Mouse (Mus musculus): Measurements from ENCODE around the gene Man1b1. TPM values are rescaled to one million over a fixed set of nuclear protein-coding genes. Genes with fewer than 3 reads are reported as not detected.

The Man1b1 gene
- polyA plus RNA-seq, 1 experiment, result 14.6 TPM

- Histone ChIP-seq H3K27me3 (ENCODE audit: control insufficient read depth, insufficient read depth, low read length) (no peaks in the 10 kb centered on the region), H3K27ac (ENCODE audit: insufficient read depth, low read length) (no peak overlapping the region), H3K36me3 (ENCODE audit: control insufficient read depth, insufficient read depth, low read length) (peaks cover 10% of the 10 kb centered on the region), H3K4me1 (ENCODE audit: control insufficient read depth, insufficient read depth, insufficient read length) (peaks cover 5% of the 10 kb centered on the region), H3K4me3 (ENCODE audit: extremely low read depth, insufficient read depth, insufficient read length) (no peak overlapping the region)
- 84% methylated on average over 13 of the region's 13 CpGs for WGBS
- TF ChIP-seq CTCF (IDR thresholded peaks at IDR 0.05; ENCODE audit: extremely low read depth, insufficient read depth, insufficient read length, insufficient replicate concordance) (no peak), POLR2A (IDR thresholded peaks at IDR 0.05; ENCODE audit: low read depth, low read length) (no peak)
- DNase-seq (ENCODE audit: low read depth in 1 of 2, low spot score in 2 of 2), result no peak
These were observed 31.5 kb downstream of the Man1b1 start for GRCm38 (mm10) chr2:25363478-25364178.

- 97% methylated on average over 4 of the region's 4 CpGs for WGBS
- Histone ChIP-seq H3K27ac (ENCODE audit: insufficient read depth, low read length) (no peak overlapping the region), H3K27me3 (ENCODE audit: control insufficient read depth, insufficient read depth, low read length) (no peaks in the 10 kb centered on the region), H3K4me3 (ENCODE audit: extremely low read depth, insufficient read depth, insufficient read length) (0 out of 2 replicates have a peak overlapping the region, but pooled peaks have one; percentile 83), H3K36me3 (ENCODE audit: control insufficient read depth, insufficient read depth, low read length) (peaks cover 10% of the 10 kb centered on the region), H3K4me1 (ENCODE audit: control insufficient read depth, insufficient read depth, insufficient read length) (peaks cover 5% of the 10 kb centered on the region)
- TF ChIP-seq POLR2A (IDR thresholded peaks at IDR 0.05; ENCODE audit: low read depth, low read length), result no peak
- TF ChIP-seq CTCF (IDR thresholded peaks at IDR 0.05; ENCODE audit: extremely low read depth, insufficient read depth, insufficient read length, insufficient replicate concordance), result no peak
- DNase-seq (ENCODE audit: low read depth in 1 of 2, low spot score in 2 of 2), result no peak
These were observed 32.2 kb downstream of the Man1b1 start for GRCm38 (mm10) chr2:25364313-25364712.

GRCm38 (mm10) chr2:25364761-25365090 is 32.6 kb downstream of the Man1b1 start:
- WGBS, result 43% methylated on average over 9 of the region's 9 CpGs
- no peaks in the 10 kb centered on the region for H3K27me3 ChIP-seq (ENCODE audit: control insufficient read depth, insufficient read depth, low read length)
- DNase-seq (ENCODE audit: low read depth in 1 of 2, low spot score in 2 of 2), result no peak
- H3K4me1 ChIP-seq (ENCODE audit: control insufficient read depth, insufficient read depth, insufficient read length), result peaks cover 5% of the 10 kb centered on the region
- H3K36me3 ChIP-seq (ENCODE audit: control insufficient read depth, insufficient read depth, low read length), result peaks cover 10% of the 10 kb centered on the region
- H3K4me3 ChIP-seq (ENCODE audit: extremely low read depth, insufficient read depth, insufficient read length), result peak overlapping the region; percentile 83
- TF ChIP-seq CTCF (IDR thresholded peaks at IDR 0.05; ENCODE audit: extremely low read depth, insufficient read depth, insufficient read length, insufficient replicate concordance) (no peak), POLR2A (IDR thresholded peaks at IDR 0.05; ENCODE audit: low read depth, low read length) (no peak)
- peak overlapping the region; percentile 87; the same call in 1 of the 2 replicates for H3K27ac ChIP-seq (ENCODE audit: insufficient read depth, low read length)

- WGBS, result under 1% methylated on average over 53 of the region's 54 CpGs
- Histone ChIP-seq H3K4me3 (ENCODE audit: extremely low read depth, insufficient read depth, insufficient read length) (peak within 1 kb of the TSS; percentile 83), H3K27ac (ENCODE audit: insufficient read depth, low read length) (peak within 1 kb of the TSS; percentile 87), H3K4me1 (ENCODE audit: control insufficient read depth, insufficient read depth, insufficient read length) (peaks cover 5% of the 10 kb centered on the region), H3K27me3 (ENCODE audit: control insufficient read depth, insufficient read depth, low read length) (no peaks in the 10 kb centered on the region), H3K36me3 (ENCODE audit: control insufficient read depth, insufficient read depth, low read length) (peaks cover 10% of the 10 kb centered on the region)
- peak; percentile 47; the same call in 1 of the 2 replicates for TF ChIP-seq POLR2A (IDR thresholded peaks at IDR 0.05; ENCODE audit: low read depth, low read length)
- TF ChIP-seq CTCF (IDR thresholded peaks at IDR 0.05; ENCODE audit: extremely low read depth, insufficient read depth, insufficient read length, insufficient replicate concordance), result no peak
- DNase-seq (ENCODE audit: low read depth in 1 of 2, low spot score in 2 of 2), result peak; percentile 37 to 71
These were observed 33.1 kb downstream of the Man1b1 start, which contains the start of gene Uap1l1 for GRCm38 (mm10) chr2:25365091-25365761. Gene Uap1l1 (minus strand): TSS chr2:25365682.

GRCm38 (mm10) chr2:25369996-25370395 is 37.9 kb downstream of the Man1b1 start:
- Histone ChIP-seq H3K27me3 (ENCODE audit: control insufficient read depth, insufficient read depth, low read length) (no peaks in the 10 kb centered on the region), H3K27ac (ENCODE audit: insufficient read depth, low read length) (no peak overlapping the region), H3K4me1 (ENCODE audit: control insufficient read depth, insufficient read depth, insufficient read length) (peaks cover 8% of the 10 kb centered on the region), H3K4me3 (ENCODE audit: extremely low read depth, insufficient read depth, insufficient read length) (no peak overlapping the region), H3K36me3 (ENCODE audit: control insufficient read depth, insufficient read depth, low read length) (no peaks in the 10 kb centered on the region)
- 81% methylated on average over 3 of the region's 3 CpGs for WGBS
- DNase-seq (ENCODE audit: low read depth in 1 of 2, low spot score in 2 of 2), result no peak
- TF ChIP-seq CTCF (IDR thresholded peaks at IDR 0.05; ENCODE audit: extremely low read depth, insufficient read depth, insufficient read length, insufficient replicate concordance), result no peak
- no peak for TF ChIP-seq POLR2A (IDR thresholded peaks at IDR 0.05; ENCODE audit: low read depth, low read length)

- peak; percentile 72 to 83 for DNase-seq (ENCODE audit: low read depth in 1 of 2, low spot score in 2 of 2)
- peak within 1 kb of the TSS; percentile 56 for H3K27ac ChIP-seq (ENCODE audit: insufficient read depth, low read length)
- H3K4me3 ChIP-seq (ENCODE audit: extremely low read depth, insufficient read depth, insufficient read length), result peak within 1 kb of the TSS; percentile 67
- TF ChIP-seq CTCF (IDR thresholded peaks at IDR 0.05; ENCODE audit: extremely low read depth, insufficient read depth, insufficient read length, insufficient replicate concordance), result no peak
- no peak for TF ChIP-seq POLR2A (IDR thresholded peaks at IDR 0.05; ENCODE audit: low read depth, low read length)
- H3K27me3 ChIP-seq (ENCODE audit: control insufficient read depth, insufficient read depth, low read length), result no peaks in the 10 kb centered on the region
- 2% methylated on average over 65 of the region's 65 CpGs for WGBS
- peaks cover 8% of the 10 kb centered on the region for H3K4me1 ChIP-seq (ENCODE audit: control insufficient read depth, insufficient read depth, insufficient read length)
- no peaks in the 10 kb centered on the region for H3K36me3 ChIP-seq (ENCODE audit: control insufficient read depth, insufficient read depth, low read length)
These were observed 39.9 kb downstream of the Man1b1 start, which contains the start of gene Sapcd2 for GRCm38 (mm10) chr2:25371764-25372643. Gene Sapcd2 (plus strand): TSS chr2:25372321.

All from spleen, adult 2 months (tissue).